Mouse (Mus musculus): ENCODE results near the gene Ano6.
A peak's percentile ranks its signal among the peaks of the same experiment; 100 is the strongest.

Gene Ano6

GRCm38 (mm10) chr15:95768703-95769102 lies 21.9 kb upstream of the Ano6 start:
- no peak for DNase-seq (ENCODE audit: low spot score)

- DNase-seq (ENCODE audit: low spot score): no peak
Measured at GRCm38 (mm10) chr15:95769576-95769975, 21.1 kb upstream of the Ano6 start.

GRCm38 (mm10) chr15:95770307-95770706 lies 20.3 kb upstream of the Ano6 start:
- DNase-seq (ENCODE audit: low spot score): no peak

GRCm38 (mm10) chr15:95772374-95772773 lies 18.3 kb upstream of the Ano6 start:
- DNase-seq (ENCODE audit: low spot score): no peak

- peak; percentile 72 for DNase-seq (ENCODE audit: low spot score)
Measured at GRCm38 (mm10) chr15:95772861-95773836, 17.5 kb upstream of the Ano6 start.

GRCm38 (mm10) chr15:95774197-95774596 lies 16.4 kb upstream of the Ano6 start:
- DNase-seq (ENCODE audit: low spot score): no peak

- DNase-seq (ENCODE audit: low spot score): no peak
Measured at GRCm38 (mm10) chr15:95774674-95775414, 15.8 kb upstream of the Ano6 start.

GRCm38 (mm10) chr15:95777743-95778142 lies 12.9 kb upstream of the Ano6 start:
- DNase-seq (ENCODE audit: low spot score): peak; percentile 19

- no peak for DNase-seq (ENCODE audit: low spot score)
Measured at GRCm38 (mm10) chr15:95778710-95779109, 11.9 kb upstream of the Ano6 start.

- DNase-seq (ENCODE audit: low spot score): no peak
Measured at GRCm38 (mm10) chr15:95786624-95787023, 4.0 kb upstream of the Ano6 start.

- peak; percentile 27 for DNase-seq (ENCODE audit: low spot score)
Measured at GRCm38 (mm10) chr15:95787578-95787977, 3.1 kb upstream of the Ano6 start.

- no peak for DNase-seq (ENCODE audit: low spot score)
Measured at GRCm38 (mm10) chr15:95789562-95790528, 798 bp upstream of the Ano6 start.

- DNase-seq (ENCODE audit: low spot score): peak; percentile 11
Measured at GRCm38 (mm10) chr15:95791141-95791791, 623 bp downstream of the Ano6 start.

- DNase-seq (ENCODE audit: low spot score): no peak
Measured at GRCm38 (mm10) chr15:95791855-95792254, 1.2 kb downstream of the Ano6 start.

GRCm38 (mm10) chr15:95792261-95793260 lies 1.9 kb downstream of the Ano6 start:
- DNase-seq (ENCODE audit: low spot score): peak; percentile 45

GRCm38 (mm10) chr15:95793748-95794491 lies 3.3 kb downstream of the Ano6 start:
- DNase-seq (ENCODE audit: low spot score): no peak

- no peak for DNase-seq (ENCODE audit: low spot score)
Measured at GRCm38 (mm10) chr15:95794611-95795565, 4.2 kb downstream of the Ano6 start.

- DNase-seq (ENCODE audit: low spot score): no peak
Measured at GRCm38 (mm10) chr15:95796062-95796461, 5.4 kb downstream of the Ano6 start.

Measured in T-cell, adult 2 months (primary cell).